Mouse (Mus musculus) cerebellum, adult 2 months (tissue): ENCODE results near the gene Ankrd12. TPM values are rescaled to one million over a fixed set of nuclear protein-coding genes. Genes with fewer than 3 reads are reported as not detected.
A peak's percentile ranks its signal among the peaks of the same experiment; 100 is the strongest.

Experiments used
- DNase-seq, 2 experiments: peaks; one replicate each; pipeline ENCODE4 v3.0.0; 2021
- H3K27ac ChIP-seq: fragments of 200-500 bp; 2 replicates; pipeline ENCODE4 v1.5.1; 2012; ENCODE audit warnings: low read length, control low read depth, inconsistent platforms; ENCODE audit not compliant: insufficient read depth
- H3K27me3 ChIP-seq: fragments of 200-500 bp; 2 replicates; pipeline ENCODE4 v1.6.1; 2012; ENCODE audit warnings: inconsistent platforms, mild to moderate bottlenecking, low read length, moderate library complexity; ENCODE audit not compliant: control insufficient read depth, insufficient read depth
- H3K4me1 ChIP-seq: fragments of 200-500 bp; 2 replicates; pipeline ENCODE4 v1.6.1; 2011; ENCODE audit warnings: low read length; ENCODE audit not compliant: control insufficient read depth, insufficient read depth
- H3K4me3 ChIP-seq: fragments of 200-500 bp; replicated peaks from 2 replicates; pipeline ENCODE3; 2011; ENCODE audit warnings: mild to moderate bottlenecking, low read depth, low read length, control low read depth; ENCODE audit not compliant: insufficient read depth
- CTCF ChIP-seq: fragments of 200-500 bp; IDR thresholded peaks from 2 replicates; pipeline ENCODE4 v1.5.1; 2011; ENCODE audit warnings: low read depth, mild to moderate bottlenecking, control low read depth, low read length, moderate library complexity, borderline replicate concordance; ENCODE audit not compliant: insufficient read depth
- POLR2A ChIP-seq: fragments of 200-500 bp; IDR thresholded peaks from 2 replicates; pipeline ENCODE4 v1.6.1; 2011; ENCODE audit warnings: low read length, control low read depth, borderline replicate concordance; ENCODE audit not compliant: insufficient read depth
- WGBS: fragments of 180-500 bp; shearing (Covaris S2); methylation state at CpG from one replicate; pipeline ENCODE4 v1.1.7; 2018; 5-methylcytosine and 5-hydroxymethylcytosine counted together
- polyA plus RNA-seq: library from polyadenylated mRNA; depleted of rRNA; stranded (reverse); fragments of >200 nt; gene quantifications from 2 replicates; pipeline ENCODE4 v1.2.3, GENCODE M21; 2012

The Ankrd12 gene
- polyA plus RNA-seq, 1 experiment = 25.5 TPM

GRCm38 (mm10) chr17:65957782-65958325, 119.0 kb downstream of the Ankrd12 start:
- TF ChIP-seq CTCF (no peak), POLR2A (no peak)
- Histone ChIP-seq H3K4me1 (peaks cover 17% of the 10 kb centered on the region), H3K27ac (no peak overlapping the region), H3K27me3 (no peaks in the 10 kb centered on the region), H3K4me3 (no peak overlapping the region)
- 7% methylated on average over 8 of the region's 8 CpGs for WGBS
- peak in 1 of 2 experiments; percentile 52 for DNase-seq

- 17% methylated on average over 14 of the region's 14 CpGs for WGBS
- TF ChIP-seq CTCF = no peak
- TF ChIP-seq POLR2A = no peak
- peak; percentile 52 to 70 for DNase-seq
- Histone ChIP-seq H3K27ac (peak overlapping the region; percentile 9; the same call in 1 of the 2 replicates), H3K4me3 (no peak overlapping the region), H3K27me3 (no peaks in the 10 kb centered on the region), H3K4me1 (peaks cover 17% of the 10 kb centered on the region)
These were observed 119.7 kb downstream of the Ankrd12 start for GRCm38 (mm10) chr17:65956993-65957781.

GRCm38 (mm10) chr17:65956140-65956539, 120.7 kb downstream of the Ankrd12 start:
- H3K4me1 ChIP-seq = peaks cover 17% of the 10 kb centered on the region
- no peak overlapping the region for H3K4me3 ChIP-seq
- TF ChIP-seq CTCF = no peak
- no peak overlapping the region for H3K27ac ChIP-seq
- H3K27me3 ChIP-seq = no peaks in the 10 kb centered on the region
- WGBS = 90% methylated on average over 3 of the region's 3 CpGs
- no peak for DNase-seq

GRCm38 (mm10) chr17:65953959-65954358, 122.9 kb downstream of the Ankrd12 start:
- Histone ChIP-seq H3K27me3 (no peaks in the 10 kb centered on the region), H3K4me3 (no peak overlapping the region), H3K27ac (no peak overlapping the region), H3K4me1 (peaks cover 18% of the 10 kb centered on the region)
- no peak for DNase-seq
- 72% methylated on average over 4 of the region's 4 CpGs for WGBS
- no peak for TF ChIP-seq CTCF
- TF ChIP-seq POLR2A = no peak

GRCm38 (mm10) chr17:65952083-65952482, 124.8 kb downstream of the Ankrd12 start:
- DNase-seq = no peak
- Histone ChIP-seq H3K27ac (no peak overlapping the region), H3K4me3 (no peak overlapping the region), H3K27me3 (no peaks in the 10 kb centered on the region), H3K4me1 (peaks cover 8% of the 10 kb centered on the region; the same call in 1 of the 2 replicates)
- TF ChIP-seq CTCF (no peak), POLR2A (no peak)
- WGBS = 81% methylated on average over 5 of the region's 5 CpGs

GRCm38 (mm10) chr17:65950622-65951404, 126.1 kb downstream of the Ankrd12 start, which contains the start of gene Twsg1:
TSS of gene Twsg1 (minus strand) at chr17:65951226.
- peak; percentile 67 for TF ChIP-seq POLR2A
- peak; percentile 24; the same call in 1 of the 2 replicates for TF ChIP-seq CTCF
- peak within 1 kb of the TSS; percentile 64 for H3K4me3 ChIP-seq
- under 1% methylated on average over 87 of the region's 87 CpGs for WGBS
- H3K27me3 ChIP-seq = no peaks in the 10 kb centered on the region
- peak within 1 kb of the TSS; percentile 83 for H3K27ac ChIP-seq
- H3K4me1 ChIP-seq = peaks cover 4% of the 10 kb centered on the region; the same call in 1 of the 2 replicates
- peak; percentile 96 to 97 for DNase-seq

- TF ChIP-seq CTCF (no peak), POLR2A (no peak)
- no peak for DNase-seq
- Histone ChIP-seq H3K4me1 (peaks cover 4% of the 10 kb centered on the region; the same call in 1 of the 2 replicates), H3K27ac (peak overlapping the region; percentile 83), H3K27me3 (no peaks in the 10 kb centered on the region), H3K4me3 (peak overlapping the region; percentile 64)
- 7% methylated on average over 7 of the region's 7 CpGs for WGBS
These were observed 126.7 kb downstream of the Ankrd12 start for GRCm38 (mm10) chr17:65950183-65950582.
